Mouse (Mus musculus) lung, adult 2 months (tissue): ENCODE results near the gene Nat9.

Source experiments
- CTCF ChIP-seq: fragments of 200-500 bp; IDR thresholded peaks from 2 replicates; pipeline ENCODE4 v1.5.1; 2011; ENCODE audit warnings: mild to moderate bottlenecking, low read length, control low read depth; ENCODE audit not compliant: insufficient read depth
- POLR2A ChIP-seq: fragments of 200-500 bp; IDR thresholded peaks from 2 replicates; pipeline ENCODE4 v1.6.1; 2011; ENCODE audit warnings: low read depth, mild to moderate bottlenecking, control low read depth, low read length, borderline replicate concordance; ENCODE audit errors: extremely low read depth

DNA sequence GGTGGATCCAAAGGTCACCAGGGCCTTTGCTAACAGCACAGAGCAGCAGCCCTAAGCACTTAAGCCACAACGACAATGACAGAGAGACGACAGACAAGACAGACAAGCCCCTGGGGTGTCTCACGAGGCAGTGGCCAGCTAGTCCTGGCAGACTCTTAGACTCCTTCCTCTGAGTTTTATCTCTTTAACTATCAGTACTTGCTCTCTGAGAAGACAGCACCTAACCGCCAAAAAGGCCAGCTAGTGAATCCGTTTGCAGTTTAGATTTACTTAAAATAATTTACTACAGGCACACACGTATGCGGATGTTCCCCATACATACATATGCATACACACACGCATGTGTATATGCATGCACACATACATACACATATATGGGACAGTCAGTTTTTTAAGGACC, 9.9 kb upstream of the Nat9 start:
- TF ChIP-seq CTCF (no peak), POLR2A (no peak)
